Mouse (Mus musculus): ENCODE results near the gene Cemip.

DNA sequence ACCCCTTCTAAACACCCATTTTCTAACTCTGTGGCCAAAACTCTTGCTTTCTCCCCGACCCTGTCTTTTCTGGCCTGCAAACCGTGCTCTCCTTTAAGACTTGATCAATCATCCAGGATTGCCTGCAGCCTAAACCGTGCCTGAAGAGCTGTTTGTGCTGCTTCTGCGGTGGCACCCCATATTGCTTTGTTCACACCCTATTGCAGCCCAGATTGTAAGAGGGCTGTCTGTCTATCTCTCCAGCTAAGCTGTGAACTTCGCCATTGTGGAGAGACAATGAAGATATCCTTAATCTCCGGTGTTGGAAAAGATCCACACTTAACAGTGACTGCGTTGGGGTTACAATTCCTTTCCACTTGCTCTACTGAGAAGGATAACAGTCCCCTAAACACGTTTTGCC, 12.0 kb downstream of the Cemip start:
- TF ChIP-seq CTCF (IDR thresholded peaks at IDR 0.05; ENCODE audit: low read depth): no peak
- no peak for TF ChIP-seq EP300 (IDR thresholded peaks at IDR 0.05; ENCODE audit: low read depth)
